Mouse (Mus musculus): ENCODE results near the gene Myo7a. TPM values are rescaled to one million over a fixed set of nuclear protein-coding genes. Genes with fewer than 3 reads are reported as not detected.
A peak's percentile ranks its signal among the peaks of the same experiment; 100 is the strongest.

The Myo7a gene
- total RNA-seq, 2 experiments from 2014 or later: 48.9 to 87.1 TPM

DNA sequence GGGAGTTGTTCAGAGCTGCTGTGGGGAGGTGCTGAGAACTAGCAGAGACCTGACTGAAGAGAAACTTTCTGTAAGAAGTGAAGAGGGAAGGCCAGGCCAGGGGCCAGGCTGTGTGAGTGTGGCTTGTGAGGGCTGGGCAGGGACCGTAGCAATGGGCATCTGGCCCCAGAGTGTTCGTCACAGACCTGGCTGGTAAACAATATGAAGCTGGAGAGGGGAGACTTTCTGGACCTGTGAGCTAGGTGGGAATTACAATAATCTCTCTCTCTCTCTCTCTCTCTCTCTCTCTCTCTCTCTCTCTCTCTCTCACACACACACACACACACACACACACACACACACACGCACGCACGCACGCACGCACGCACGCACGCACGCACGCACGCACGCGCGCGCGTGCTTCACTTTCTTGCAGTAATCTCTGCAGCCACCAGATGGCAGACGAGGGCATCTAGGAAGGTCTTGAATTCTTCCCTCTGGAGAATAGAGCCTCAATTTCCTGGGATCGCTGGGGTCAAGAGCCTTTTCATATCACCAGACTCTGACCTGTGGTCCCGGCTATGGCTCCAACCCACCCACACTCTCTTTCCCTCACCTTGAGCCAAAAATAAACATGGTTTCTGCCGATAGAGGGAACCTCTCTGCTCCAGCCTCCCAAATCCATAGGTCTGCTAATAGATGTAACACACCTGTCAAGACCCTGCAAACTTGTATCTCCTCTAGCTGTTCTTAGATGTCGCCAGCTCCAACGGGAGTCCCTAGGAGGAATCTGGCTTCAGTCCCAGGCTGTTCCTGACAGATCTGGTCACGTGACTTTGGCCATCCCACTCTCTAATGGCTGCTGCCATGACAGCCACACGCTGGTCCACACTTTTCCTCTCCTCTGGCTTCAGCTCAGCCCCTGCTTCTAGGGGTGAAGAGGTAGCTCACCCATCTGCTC is 16.1 kb downstream of the Myo7a start:
- DNase-seq: peak; percentile 89

DNA sequence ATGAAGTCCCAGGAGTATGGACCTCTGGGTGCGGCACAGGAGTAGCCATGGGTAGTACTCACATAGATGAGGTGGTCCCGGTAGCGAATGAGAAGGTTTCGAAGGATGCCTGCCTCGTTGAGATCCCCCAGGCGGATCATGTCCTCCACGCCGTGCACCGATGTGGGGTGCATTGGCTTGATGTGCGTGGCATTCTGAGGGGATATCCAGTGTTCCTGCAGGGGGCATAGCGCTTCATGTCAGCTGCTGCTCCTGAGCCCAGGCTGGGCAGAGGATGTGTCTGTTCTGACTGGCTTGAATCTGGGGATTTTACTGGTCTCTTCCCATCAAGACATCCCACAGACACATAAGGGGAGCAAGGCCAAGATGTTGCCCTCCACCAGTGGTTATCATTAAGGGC is 16.8 kb downstream of the Myo7a start:
- DNase-seq: no peak

DNA sequence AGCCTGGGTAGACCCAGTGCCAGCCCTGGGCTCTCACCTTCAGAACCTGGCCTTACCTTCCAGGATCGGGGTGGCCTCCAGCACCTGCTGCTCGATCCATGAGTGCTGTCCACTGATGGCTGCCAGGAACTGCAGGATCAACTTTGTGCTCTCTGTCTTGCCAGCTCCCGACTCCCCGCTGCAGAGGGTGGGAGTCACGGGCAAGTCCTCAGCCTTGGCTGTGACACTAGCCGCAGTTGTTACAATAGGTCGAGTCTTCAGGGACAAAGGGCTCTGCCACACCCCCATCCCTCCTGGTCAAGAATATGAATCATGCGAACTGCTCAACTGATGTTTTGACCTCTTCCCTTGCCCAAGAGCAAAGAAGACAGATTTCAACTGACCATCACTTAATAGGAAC is 21.8 kb downstream of the Myo7a start:
- no peak for DNase-seq

DNA sequence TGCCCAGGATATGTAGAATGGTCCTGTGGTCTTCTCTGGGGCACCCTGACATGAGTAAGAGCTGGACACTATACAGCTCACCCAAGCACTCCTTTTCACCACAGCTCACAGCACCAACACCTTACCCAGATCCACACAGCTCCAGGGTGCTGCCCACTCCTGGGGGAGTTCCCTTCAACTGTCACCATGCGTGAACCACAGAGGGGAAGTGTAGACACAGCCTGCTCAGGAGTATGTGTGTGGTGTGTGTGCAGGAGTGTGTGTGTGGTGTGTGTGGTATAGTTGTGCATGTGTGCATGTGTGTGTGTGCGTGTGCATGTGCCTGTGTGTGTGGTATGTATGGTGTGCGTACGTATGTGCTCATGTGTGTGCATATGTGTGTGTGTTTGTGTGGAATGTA is 23.5 kb downstream of the Myo7a start:
- no peak for DNase-seq

DNA sequence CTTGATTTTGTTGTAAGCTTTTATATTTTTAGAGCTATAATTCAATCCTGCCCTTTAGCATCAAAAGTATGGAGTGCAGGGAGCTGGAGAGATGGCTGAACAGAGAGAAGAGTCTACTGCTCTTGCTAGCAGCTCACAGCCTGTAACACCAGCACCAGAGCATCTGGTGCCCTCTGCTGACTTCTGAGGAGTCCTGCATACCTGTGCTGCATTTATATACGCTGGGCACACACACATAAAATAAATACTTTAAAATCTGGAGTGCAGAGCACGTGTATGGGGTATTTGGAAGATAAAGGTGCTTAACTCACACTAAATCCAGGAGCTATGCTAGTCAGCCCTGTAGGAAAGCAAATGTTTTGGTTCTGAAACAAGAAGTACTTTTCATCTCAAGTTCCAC is 33.0 kb downstream of the Myo7a start:
- DNase-seq: no peak

DNA sequence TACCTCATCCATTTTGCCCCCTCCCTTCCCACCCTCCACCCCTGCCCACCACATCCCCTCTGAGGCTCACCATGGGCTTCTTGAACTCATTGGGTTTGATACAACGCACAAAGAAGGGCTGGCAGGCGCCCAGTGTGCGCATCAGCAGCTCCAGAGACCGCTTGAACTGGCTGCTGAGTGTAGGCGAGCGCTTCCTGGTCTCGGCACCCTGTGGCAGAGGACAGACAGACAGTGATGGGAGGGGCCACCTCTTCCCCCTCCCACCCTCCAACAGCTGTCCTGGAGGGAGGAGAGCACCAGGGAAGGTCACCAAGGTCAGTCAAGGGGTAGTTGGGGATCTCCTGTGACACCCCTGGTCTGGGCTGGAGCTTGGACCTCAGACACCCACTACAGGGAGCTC is 34.0 kb downstream of the Myo7a start:
- no peak for DNase-seq

DNA sequence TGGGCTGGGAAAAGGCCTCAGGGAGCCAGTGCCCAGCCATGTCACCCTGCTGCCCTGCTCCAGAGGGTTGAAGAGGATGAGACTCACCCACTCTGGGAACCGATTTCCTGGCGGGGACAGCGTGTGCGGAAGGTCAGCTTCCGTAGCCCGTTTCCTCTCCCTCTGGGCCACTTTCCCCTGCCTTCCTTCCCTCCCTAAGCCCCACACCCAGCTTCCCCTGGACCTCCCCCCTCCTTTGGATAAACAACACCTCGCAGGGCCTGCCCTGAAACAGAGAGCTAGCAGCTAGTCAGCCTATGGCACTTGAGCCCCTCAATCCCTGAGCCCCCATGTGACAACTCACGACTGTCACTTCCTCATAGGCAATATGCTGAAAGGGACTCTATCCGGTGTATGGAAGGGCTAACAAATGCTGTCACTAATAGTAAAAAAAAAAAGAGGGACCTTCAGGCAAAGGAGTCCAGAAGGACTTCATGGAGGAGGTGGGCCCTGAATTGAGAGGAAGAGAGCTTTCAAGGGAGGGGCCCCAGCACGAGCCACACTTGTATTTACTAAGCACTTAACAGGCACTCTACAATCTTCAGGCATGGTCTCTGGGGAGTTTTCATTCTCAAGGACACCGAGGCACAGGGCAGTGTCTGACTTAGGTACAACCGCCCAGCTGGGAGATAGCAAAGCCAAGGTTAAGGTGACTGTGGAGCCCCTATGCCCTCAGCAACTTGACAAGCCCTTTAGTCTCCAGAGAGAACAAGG is 34.6 kb downstream of the Myo7a start:
- no peak for DNase-seq

DNA sequence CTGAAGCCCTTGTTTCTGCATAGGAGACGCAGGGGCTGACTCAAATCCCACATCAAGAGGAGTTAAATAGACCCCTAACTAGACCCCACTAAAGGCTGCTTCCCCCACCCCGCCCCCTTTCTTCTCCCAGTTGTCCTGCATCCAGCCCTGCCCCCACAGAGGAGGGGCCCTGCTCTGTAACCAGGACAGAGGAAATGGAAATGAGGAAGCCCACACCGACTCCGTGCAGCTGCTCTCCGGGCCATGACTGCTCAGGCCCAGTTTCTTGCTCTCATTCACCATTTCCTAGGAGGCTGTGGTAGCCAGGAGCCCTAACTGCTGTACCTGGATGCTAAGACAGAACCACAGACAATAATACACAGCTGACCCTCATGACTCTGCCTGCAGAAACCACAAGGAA is 36.9 kb downstream of the Myo7a start:
- no peak for DNase-seq

DNA sequence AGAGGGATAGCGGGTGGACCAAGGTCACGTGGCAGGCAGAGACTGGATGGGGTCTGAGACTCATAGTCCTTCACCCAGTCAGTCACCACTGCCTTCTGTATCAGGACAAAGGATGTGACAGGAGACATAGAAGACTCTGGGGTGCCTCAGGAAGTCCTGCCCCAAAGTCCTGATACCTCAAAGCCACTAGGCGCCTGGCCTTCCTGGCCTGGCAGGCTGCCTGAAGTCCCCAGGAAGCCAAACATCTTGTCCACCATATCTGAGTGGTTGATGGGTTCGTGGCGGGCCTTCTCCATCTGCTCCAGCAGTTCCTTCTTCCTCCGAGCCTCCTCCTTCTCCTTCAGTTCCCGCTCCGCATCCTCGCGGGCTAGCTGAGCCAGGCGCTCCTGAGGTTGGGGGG is 41.9 kb downstream of the Myo7a start:
- DNase-seq: no peak

DNA sequence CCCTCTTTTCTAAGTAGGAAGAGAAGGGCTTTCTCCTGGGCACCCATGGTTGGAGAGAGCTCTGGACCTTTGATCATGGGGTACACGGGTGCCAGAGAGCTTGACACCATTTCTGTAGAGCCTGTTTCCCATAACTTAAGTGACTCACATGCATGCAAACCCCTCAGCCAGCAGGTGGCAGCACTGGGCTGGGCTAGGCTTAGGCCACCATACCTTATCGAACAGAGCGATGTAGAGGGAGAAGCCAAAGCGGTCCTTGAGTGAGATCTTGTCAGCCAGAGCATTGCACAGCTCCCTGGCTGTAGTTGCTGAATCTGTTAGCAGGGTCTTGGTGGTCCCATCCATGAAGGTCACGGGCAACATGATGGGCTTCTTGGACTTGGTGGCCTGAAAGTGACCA is 47.7 kb downstream of the Myo7a start:
- peak; percentile 93 for DNase-seq

DNA sequence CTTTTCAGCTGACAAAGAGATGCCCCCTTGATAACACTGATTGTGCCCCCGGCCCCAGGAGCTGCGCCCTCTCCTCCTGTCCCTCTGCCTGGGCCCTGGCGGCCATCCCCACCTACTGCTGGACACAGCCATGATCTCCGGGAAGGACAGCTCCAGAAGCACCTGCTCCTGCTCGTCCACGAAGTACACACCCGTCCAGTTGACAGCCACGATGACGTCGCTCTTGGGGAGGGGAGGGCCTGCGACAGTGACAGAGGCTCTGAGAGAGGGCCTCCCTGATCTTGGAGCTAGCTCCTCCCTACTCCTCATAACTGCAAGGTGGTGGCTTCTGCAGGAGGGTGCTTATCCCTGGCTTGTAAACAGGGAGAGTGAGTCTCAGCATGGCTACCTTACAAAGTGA is 53.1 kb downstream of the Myo7a start:
- DNase-seq: no peak

DNA sequence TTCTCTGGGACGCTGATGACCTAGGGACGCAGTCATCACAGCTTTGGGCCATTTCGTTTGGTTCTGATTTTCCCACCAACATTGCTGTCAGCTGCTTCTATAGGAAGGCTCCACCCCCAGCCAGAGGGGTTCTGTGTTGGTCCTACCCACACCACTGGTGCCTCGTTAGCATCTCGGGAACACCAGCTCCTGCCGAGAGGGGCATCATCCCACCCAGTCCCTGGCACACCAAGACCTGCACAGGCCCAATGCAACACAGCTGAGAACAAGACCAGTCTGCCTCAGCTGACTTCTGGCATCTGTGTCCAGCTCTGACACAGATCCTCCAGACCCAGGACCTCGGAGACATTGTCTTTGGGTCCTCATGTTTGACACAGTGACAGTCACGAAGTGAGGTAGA is 64.4 kb downstream of the Myo7a start:
- DNase-seq: no peak

DNA sequence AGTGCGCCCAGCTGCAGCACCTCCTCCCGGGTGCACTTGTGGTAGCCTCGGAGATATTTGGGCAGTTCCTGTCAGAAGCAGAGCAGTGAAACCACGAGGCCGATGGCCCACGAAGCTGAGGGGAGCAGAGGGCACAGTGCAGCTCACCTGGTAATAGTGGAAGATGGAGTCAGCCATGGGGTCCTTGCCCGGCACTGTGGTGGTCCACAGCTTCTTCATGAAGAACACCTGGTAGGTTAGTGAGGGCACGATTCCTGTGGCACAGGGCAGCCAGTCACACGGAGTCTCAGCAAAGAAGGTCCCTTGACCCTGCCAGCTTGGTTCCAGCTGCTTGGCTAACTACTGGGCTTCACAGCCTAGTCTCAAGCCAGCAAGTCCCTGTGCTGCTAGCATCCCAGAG is 64.9 kb downstream of the Myo7a start:
- no peak for DNase-seq

DNA sequence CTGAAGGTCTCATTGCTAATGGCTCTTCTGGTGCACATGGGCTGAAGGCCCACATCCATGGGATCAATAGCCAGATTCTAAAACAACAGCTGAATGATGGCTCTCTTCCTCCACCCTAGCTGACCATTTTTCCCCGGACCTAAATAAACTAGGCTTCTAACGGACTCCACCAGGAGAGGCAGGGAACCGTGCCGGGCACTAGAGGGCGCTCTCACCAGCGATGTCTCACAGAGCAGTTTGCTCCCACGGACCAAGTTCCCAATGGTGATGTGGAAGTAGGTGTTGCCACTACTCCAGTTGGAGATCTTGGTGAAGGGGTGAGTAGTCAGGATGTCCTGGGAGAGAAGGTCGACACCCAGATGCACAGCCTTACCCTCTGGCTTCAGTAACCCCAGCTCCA is 67.3 kb downstream of the Myo7a start:
- peak; percentile 81 for DNase-seq

DNA sequence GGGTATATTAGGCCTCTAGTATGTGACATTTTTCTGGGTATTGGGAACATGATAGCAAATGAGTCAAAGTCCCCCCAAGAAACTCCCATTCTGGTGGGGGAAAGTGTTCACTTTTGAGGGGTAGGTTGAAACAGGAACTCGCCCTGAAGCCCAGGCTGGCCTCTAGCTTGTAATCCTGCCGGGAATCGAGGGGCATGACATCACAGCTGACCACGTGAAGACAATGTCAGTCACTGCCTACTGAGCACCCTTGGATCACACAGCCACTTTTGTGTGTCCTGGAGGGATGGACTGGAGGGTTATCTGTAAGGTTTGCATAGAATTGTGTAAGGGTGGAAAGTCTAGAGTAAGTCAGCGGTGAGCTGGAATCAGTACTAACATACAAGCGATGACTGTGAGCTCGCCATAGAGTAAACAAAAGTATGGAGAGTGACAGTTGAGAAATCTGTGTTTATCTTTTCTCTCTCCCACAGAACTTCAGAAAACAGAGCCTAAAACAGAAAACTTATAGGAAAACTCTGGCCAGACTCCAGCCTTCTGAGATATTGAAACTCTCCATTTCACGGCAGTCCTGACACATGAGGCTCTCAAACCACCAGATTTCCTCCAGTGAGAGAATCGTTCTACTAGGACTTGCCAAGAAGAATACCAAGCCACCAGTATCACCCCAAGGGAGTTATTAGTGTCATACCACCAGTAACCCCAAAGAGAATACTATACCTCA is 71.1 kb downstream of the Myo7a start:
- DNase-seq: no peak

DNA sequence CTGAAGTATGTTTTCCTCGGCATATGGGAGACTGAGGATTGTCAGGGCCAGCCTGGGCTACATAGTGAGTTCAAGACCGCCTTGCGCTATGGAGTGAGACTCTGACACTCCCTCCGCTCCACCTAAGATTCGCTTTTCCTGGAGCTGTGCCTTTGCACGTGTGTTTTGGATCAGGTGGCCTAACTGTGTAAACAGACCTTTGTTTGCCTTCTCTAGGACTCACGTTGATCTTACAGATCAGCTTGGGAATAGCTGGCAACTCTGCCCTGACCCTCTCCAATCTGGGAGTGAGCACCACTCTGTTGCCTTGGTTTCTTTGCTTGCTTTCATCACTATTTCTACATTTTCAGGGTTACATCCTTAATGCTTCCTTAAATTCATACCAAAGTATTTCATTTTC is 116.7 kb downstream of the Myo7a start:
- DNase-seq: no peak

Other genes with a start within 250 kb of the Myo7a start
- not detected for gene Gdpd4, start 199.6 kb downstream of the Myo7a start, total RNA-seq (2021)
- 1 to 10 TPM in 1 of 2 experiments, under 1 TPM in 1; 0.66 to 1.2 TPM for gene Omp, start 26.0 kb upstream of the Myo7a start, total RNA-seq (2021)
- 10 to 100 TPM in 1 of 2 experiments, 1 to 10 TPM in 1; 8.2 to 13.4 TPM for gene Capn5, start 58.8 kb upstream of the Myo7a start, total RNA-seq (2021)
- 1 to 10 TPM; 2.3 to 3.3 TPM for gene B3gnt6, start 80.0 kb upstream of the Myo7a start, total RNA-seq (2021)
- 10 to 100 TPM; 18.4 to 20.7 TPM for gene Acer3, start 201.7 kb upstream of the Myo7a start, total RNA-seq (2021)
- gene Tsku, start 241.8 kb upstream of the Myo7a start, total RNA-seq (2021): 1 to 10 TPM; 7.0 to 7.2 TPM